Mouse (Mus musculus) right cerebral cortex, postnatal 10 days (tissue): ENCODE data around the gene Gpank1.
A peak's percentile ranks its signal among the peaks of the same experiment; 100 is the strongest.

Experiments
- DNase-seq, 2 experiments: peaks; one replicate each; pipeline ENCODE4 v3.0.0; 2021; ENCODE audit warnings: low spot score in 2 of 2

Gpank1 gene

DNA sequence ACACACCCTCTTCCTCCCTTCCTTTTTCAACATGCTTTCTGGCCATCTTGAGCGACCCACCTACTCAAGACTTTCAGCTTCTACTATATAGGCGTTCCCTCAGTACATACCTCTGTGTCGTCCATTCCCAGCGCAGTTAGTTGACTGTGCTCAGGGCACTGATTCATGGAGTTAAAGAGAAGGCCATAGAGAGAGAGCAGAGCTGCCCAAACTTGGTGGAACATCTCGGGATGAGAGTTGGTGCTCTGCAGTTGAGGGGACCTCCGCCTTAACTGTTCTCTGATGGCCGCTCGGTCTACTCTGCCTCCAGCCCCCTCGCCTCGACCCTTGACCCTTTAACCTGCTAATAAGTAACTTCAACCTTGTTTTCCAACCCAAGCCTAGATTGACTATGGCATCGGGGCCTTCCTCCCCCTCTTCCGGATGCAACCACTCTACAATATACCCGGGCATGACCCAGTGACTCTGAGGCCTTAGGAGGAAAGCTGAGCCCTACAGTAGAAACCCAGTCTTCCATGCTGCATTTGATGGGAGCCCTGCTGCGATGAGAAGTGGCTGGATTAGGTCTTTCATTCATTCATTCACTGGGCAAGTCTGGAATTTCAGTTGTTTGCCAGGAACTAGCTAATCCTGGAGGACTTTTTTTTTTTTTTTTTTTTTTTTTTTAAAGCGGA, 10.4 kb downstream of the Gpank1 start, which contains the start of gene Apom:
Gene Apom (minus strand): TSS at position 551 of the 674 bp plus-strand sequence.
- DNase-seq = no peak

DNA sequence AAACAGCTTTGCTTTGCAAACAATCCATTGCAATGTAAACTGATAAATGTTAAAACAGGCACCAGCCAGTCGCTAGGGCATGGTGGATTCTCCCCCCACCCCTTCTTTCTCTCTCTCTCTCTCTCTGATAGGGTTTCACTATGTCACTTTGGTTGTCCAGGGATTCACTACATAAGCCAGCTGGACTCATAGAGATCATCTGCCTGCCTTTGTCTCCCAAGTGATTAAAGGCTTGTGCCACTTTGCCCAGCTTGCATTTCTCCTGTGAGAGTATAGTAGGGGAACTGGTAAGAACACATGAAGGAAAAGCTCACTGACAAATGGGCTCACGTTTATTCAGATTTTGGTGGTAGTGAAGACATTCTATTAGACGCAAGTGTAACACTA, 10.9 kb downstream of the Gpank1 start:
- DNase-seq = no peak

DNA sequence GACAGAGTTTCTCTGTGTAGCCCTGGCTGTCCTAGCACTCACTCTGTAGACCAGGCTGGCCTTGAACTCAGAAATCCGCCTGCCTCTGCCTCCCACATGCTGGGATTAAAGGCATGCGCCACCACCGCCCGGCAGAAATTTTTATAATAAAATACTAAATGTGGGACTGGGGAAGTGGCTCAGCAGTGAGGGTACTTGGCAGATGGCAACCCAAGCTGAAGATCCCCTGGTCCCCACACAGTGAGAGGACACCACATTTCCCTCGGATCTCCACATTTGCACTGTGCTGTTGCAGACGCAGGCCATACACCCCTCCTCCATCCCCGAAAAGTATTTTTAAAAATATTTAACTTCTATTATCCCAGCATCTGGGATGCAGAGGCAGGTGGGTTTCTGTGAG, 12.3 kb downstream of the Gpank1 start:
- no peak for DNase-seq

DNA sequence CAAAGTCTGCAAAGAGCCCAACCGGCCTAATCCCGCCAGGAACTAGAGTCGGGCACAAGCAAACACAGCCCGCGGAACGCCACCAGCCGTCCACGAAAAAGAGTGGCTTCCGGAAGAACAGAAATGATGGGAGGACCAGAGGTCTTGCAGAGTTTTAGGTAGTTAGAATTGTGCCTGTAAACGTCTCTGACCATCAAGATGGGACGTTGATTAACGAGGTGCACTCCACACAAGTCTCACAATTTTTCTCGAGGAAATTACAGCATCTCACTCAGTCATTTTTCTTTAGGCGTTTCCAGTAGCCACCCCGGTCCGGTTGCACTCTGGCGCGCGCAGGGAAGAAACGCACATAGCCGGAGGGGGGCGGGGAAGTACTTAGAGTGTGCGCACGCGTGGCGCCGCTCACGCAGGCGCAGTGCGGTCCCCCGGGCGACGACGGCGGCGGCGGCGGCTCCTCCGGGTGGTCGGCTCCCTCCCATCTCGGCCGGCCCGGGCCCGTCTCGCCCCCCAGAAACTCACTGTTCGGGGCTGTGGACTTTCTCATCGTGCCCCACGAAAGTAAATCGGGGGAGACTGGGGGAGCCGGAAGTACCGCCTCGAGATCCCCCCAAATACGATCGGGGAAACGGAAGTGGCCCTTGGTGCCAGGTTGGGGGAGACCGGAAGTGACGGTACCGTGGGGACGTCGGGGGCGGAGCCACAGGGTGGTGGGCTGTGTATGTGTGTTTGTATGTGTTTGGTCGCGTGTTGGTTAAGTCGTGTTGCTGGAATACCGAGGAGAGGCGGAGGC, 13.7 kb downstream of the Gpank1 start, which contains the start of gene Bag6:
Gene Bag6 (plus strand): TSS at position 378 of the 790 bp plus-strand sequence.
- DNase-seq = peak; percentile 95 to 96

DNA sequence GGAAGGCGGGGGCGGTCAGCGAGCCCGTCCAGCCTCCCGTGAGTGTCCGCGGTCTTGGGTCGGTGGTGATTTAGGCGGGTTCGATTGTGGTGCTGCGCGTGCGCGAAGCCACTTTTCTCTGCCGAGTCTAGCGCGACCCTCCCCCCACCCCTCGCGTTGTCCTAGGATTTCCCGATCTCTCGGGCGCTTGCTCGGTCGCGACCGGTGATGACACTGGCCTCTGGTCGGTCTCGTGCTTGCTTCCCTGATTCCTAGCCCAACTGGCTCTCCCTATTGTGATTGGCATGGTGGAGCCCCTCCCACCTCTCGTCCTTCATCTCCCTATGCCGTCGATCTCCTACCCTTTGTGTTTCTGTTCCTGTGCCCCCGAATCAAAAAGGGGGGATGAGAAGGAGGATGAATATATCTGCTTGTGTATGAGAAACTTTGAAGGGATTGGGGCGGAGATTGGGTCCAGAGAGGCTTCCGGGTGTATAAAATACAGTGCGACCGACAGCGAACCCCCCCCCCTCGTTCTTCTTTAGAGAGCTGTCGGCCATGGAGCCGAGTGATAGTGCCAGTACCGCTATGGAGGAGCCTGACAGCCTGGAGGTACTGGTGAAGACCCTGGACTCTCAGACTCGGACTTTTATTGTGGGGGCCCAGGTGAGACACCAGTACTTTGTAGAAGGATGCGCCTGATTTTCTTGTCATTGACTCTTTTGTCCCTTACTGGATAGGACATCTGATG, 14.5 kb downstream of the Gpank1 start:
- DNase-seq = no peak

DNA sequence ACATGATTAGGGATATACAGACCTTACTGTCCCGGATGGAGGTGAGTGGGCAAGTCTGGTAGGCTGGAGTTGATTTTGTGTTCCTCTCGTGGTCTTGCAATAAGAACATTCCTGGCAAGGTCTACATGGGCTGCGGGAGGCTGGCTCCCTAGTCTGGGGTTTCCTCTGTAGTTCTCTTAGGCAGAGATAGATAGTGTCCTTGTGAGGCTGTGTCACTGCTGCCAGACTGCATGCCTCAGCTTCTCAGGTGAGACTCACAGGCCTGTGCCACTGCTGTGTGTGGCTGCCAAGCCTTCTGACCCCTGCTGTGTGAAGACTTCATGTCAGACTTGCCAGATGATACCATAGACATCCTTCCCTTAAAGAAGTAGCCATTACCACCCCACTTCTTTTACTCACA, 18.0 kb downstream of the Gpank1 start:
- DNase-seq = no peak

DNA sequence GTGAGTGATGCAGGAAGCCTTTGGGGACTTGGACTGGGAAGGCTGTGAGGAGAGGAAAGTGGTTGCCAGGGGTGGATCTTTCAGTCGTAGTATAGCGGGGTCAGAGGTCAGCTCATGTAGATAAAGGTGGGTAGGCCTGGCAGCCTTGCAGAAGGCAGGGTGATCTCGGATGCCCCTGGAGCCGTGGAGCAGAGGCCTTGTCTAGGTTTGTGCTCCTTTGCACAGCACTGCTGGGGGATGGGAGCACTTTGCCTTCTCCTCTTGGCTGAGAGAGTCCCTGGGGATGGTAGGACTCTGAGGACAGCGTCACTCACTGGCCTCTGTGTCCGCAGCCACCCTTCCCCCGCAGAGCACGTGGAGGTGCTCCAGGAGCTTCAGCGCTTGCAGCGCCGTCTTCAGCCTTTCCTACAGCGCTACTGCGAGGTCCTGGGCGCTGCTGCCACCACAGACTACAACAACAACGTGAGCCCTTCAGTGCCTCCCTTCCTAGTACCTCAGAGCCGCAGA, 19.3 kb downstream of the Gpank1 start:
- no peak for DNase-seq

DNA sequence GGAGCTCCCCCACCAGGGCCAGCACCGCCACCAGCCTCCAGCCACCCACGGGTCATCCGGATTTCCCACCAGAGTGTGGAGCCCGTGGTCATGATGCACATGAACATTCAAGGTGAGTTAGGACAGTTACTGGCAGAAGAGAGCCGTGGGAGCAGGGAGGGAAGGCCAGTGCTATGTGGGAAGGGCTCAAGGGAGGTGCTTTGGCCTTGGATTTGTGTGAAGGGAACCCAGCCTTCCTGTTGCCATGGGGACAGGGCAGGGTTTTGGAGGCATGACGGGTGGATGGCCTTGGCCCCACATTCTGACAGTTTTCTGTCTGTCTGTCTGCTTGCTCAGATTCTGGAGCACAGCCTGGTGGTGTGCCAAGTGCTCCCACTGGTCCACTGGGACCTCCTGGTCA, 20.7 kb downstream of the Gpank1 start:
- no peak for DNase-seq

DNA sequence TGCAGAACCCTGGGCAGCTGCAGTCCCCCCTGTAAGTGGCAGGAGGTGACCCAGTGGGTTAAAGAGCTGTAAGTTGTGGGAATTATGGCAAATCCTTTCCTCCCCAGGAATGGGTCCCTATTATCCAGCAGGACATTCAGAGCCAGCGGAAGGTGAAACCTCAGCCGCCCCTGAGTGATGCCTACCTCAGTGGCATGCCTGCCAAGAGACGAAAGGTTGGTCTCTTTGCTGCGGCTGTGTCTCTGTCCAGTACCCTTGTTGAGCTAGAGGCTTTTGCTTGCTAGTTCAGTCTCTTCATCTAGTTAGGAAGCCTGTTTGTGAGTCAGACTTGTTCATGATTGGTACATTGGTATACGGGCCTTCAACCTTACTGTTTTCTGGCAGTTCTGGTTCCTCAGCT, 24.9 kb downstream of the Gpank1 start:
- no peak for DNase-seq

DNA sequence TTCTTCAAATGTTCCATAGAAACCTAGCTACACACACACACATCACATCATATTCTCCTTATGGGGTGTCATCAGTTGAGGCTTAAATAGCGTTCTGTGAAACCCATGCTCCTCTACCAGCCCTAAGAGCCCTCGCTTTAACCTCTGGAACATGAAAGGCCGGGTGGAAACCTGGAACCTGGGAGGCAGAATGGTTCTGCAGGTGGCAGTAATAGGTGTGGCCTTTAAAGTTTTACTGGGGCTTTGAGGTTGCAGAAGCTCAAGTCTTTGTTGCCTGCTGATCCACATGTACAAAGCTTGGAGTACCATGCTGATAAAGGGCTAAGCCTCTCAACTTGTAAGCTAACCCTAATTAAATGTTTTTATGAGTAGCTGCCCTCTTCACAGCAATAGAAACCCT, 26.1 kb downstream of the Gpank1 start:
- no peak for DNase-seq

DNA sequence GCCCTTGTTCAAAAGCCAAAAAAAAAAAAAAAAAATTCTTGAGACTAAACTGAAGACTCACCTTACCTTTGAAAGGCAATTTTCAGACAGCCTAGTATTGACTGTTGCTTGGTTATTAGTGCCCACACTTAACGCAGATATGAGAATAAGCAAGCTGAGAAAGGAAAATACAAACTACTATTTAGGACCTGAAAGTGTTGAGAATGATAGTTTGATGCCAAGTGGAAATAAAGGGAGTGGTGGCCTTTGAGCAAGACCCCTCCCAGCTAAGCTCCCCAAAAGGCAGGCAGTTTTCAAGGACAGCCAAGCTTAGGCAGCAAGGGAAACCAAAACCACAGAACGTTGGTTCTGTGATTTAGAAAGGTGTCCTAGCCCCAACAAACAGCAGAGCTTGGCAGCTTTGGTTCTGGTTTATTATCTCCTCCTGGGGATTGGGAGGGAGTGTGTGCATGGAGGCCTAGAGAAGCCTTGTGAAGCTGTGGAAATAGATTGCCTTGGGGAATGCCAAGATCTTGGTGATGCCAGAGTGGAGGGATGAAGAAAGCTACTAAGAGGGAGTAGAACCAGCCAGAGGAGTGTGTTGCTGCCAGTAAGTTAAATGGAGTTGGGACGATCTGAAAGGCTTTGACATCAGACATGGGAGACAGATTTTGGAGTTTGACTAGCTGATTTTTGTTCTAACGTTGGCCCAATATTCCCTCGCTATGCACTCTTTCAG, 26.8 kb downstream of the Gpank1 start:
- DNase-seq = no peak

DNA sequence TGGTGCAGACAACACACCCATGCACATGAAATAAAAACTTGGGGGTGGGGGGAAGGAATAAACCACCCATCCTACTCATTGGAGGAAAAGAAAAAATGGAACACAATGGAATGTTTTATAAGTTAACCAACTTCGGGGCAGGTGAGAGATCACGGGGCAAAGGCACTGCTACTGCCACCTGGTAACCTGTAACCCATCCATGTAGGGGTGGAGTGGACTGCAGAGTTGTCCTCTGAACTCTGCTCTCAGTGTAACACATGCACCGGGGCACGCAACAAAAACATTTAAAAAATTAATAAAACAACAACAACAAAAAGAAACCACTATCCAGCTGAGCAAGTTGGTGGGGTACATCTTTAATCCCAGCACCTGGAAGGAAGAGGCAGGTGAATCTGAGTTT, 30.9 kb downstream of the Gpank1 start:
- no peak for DNase-seq

DNA sequence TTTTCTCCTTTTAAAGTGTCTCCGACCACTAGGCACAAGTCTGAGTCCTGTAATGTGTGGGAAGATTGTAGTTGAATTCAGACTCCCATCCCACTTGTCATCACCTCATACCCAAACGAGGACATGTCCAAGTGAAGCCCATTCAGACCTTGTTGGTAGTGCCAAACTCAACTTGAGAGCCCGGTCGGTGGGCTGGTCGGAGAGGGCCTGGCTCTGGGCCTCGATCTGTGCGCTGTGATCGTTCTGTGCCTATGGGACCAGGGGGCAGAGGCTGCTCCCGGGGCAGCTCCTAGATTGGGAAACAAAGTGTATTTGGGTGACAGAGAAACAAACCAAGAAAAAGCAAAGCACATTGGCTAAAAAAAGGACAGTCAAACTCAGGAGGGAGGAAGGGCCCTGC, 31.8 kb downstream of the Gpank1 start:
- no peak for DNase-seq

DNA sequence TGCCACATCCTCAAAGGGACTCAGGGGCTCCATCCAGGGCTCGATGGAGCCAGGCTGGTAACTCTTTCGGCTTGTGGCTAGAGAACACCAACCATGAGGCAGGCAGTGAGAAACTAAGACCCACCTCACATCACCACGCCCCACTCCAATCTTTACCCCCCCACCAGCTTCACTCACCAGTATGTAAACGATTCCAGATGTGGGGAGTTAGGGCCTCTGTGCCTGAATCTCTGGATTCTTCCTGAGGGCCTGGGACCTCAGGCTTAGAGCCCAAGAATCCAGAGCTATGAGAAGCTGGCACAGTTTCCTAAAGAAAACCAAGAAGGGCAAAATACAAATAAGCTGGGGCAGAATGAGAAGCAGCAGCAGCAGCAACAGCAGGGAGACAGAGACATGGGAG, 32.7 kb downstream of the Gpank1 start:
- no peak for DNase-seq

DNA sequence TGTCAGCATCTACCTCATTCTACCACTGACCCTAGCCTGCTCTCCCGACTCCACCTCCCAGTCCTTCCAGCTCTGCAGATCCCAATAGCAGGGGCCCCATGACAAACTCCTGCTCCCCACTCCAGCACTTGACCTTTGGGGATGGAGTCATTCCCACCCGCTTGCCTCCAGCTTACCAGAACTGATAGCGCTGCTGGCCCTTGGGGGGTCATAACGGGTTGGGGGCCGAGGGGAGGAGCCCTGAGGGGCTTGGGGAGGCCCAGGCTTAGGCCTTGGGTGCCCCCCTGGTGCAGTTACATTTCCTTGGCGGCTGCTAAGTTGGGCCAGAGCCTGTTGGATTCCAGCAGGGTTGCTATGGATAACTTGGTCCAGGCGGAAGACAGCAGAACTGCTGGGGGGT, 33.4 kb downstream of the Gpank1 start:
- no peak for DNase-seq

DNA sequence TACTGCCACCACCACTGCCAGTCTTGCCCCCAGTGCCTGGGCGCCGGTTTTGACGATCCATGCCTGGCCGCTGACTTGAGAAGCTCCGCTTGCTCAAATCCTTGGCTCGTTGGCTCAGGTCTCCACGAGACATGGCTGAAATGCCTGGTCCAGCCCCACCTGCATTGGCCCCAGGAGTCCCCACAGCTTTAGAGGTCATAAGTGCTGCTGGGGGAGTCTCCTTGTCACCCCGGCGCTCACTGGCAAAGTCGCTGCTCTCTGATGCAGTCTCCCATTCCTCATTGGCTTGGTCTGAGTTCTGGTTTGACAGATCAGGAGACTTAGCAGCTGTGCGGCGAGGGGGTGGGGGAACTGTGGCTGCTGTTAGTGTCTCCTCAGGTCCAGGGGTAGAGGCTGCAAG, 34.2 kb downstream of the Gpank1 start:
- DNase-seq = no peak

DNA sequence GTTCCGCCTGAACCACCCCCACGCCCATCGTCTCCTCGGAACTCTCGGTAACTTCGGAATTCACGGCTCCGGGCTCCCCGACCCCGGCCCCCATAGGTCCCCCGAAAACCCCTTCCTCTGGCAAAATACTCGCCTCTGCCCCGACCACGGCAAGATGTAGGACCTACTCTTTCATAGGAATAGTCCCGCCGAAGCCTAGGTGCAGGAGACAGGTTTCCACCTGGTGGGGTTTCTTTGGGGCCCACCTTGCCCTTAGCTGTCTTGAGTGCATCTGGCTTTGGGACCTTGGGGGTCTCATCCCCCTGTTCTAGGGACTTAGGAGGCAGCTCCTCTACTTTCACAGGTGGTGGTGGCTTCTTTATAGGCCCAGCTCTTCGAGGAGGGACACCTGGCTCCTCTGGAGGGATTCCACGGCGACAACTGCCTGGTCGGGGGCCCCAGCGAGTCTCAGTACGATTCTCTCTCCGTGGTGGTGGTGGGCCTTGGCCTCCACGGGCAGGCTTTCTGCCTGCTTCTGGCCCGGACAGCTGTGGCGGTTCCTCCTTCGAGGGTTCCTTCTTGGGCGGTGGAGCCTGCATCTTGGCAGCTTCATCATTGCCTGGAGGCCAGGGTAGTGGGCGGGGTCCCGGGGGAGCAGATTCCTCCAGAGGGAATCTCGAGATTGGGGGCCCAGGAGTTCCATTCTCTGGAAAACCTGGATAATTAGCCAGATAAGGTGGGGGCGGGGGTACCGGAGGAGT, 35.4 kb downstream of the Gpank1 start:
- no peak for DNase-seq

DNA sequence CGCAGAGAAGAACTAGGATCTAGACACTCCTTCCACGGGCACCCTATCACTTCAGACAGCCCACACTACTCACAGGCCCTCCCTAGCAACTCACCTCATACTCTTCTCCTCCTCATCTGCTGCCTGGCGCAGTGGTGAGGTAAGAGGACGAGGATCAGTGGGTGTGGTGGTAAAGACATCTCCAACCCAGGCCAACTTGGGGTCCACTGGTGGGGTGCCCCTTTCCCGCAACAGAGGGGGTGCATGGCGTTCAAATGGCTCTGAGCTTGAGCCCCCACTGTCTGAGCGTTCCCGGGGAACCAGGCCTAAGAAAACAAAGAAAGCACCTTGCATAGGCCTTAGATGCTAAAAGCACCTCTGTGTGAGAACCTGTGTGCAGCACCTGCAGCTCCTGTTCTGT, 36.0 kb downstream of the Gpank1 start:
- DNase-seq = no peak

DNA sequence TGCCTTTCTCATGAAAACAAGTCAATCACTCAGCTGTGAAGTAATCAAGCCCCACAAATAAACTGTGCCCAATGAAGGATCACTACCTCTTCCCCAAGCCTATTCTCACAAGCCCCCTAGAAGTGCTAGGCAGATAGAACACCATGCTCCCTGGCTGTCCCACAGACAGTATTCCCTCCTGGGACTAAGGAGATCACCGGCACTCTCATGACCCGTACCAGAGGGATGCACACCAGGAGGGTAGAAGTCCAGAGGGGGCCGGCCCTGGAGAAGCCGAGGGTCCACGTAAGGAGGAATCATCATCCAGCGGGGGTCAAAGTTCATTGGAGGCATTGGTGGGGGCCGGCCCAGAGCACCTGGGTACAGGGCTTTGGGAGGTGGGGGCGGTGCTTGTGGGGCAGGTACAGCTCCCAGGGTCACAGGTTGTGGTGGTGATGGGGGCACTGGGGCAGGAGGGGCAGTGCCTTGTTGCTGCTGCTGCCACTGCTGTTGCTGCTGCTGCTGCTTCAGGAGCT, 36.5 kb downstream of the Gpank1 start:
- DNase-seq = peak in 1 of 2 experiments; percentile 36

DNA sequence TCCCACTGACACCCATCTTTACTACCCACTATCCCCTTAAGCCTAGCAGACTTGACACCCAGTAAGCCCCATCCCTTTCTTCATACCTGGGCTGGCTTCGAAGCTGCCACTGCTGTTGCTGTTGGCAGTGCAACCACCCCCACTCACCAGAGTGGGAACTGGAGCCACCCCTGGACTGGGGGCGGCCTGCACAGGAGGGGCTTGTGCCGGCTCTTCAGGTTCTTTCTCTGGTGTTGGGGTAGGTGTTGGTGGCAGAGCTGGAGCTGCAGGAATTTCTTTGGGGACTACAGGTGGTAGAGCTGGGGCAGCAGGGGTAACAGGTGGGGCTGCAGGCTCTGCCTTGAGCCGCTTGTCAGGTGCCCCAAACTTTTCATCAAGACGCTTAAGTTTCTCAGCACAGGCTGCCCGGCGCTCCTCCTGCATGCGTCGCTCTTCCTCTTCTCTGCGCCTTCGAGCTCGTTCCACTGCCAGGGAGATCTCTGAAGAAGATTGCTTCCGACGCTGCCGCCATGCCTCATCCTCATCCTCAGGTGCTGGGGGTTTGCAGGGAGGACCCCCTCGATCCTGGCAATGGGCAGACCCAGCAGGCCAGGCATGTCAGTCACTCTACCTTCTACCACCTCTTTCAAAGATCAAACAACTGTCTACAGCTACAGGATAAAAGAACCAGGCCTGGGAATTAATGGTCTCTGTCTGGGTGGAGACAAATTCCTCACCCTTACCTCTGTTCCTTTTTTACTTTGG, 37.8 kb downstream of the Gpank1 start:
- DNase-seq = no peak
